Mouse (Mus musculus) lung, postnatal 0 days (tissue): ENCODE measurements around the gene Sh2d6. TPM values are rescaled to one million over a fixed set of nuclear protein-coding genes. Genes with fewer than 3 reads are reported as not detected.

ENCODE experiments used
- ATAC-seq: fragments of 200-750 bp; cut with Nextera tagmentation; 2 replicates; pipeline ENCODE4 v1.8.0; 2017; ENCODE audit warnings: moderate library complexity
- DNase-seq: peaks from one replicate; pipeline ENCODE4 v3.0.0-alpha.2; 2016; ENCODE audit warnings: low spot score
- H3K27ac ChIP-seq: fragments of 300-500 bp; sonication (generic); 2 replicates; pipeline ENCODE4 v1.5.1; 2014; ENCODE audit warnings: antibody characterized with exemption, mild to moderate bottlenecking, low read length, mixed read lengths
- H3K27me3 ChIP-seq: fragments of 300-500 bp; sonication (generic); replicated peaks from 2 replicates; pipeline ENCODE4 v1.6.1; 2014; ENCODE audit warnings: low read length, mixed read lengths; ENCODE audit not compliant: insufficient read depth
- H3K36me3 ChIP-seq: fragments of 300-500 bp; sonication (generic); 2 replicates; pipeline ENCODE4 v1.6.1; 2014; ENCODE audit warnings: low read length, mixed read lengths; ENCODE audit not compliant: insufficient read depth
- H3K4me1 ChIP-seq: fragments of 300-500 bp; sonication (generic); 2 replicates; pipeline ENCODE4 v1.6.1; 2014; ENCODE audit warnings: antibody characterized with exemption, low read depth, low read length, mixed read lengths; ENCODE audit not compliant: insufficient read depth
- H3K4me2 ChIP-seq: fragments of 300-500 bp; sonication (generic); replicated peaks from 2 replicates; pipeline ENCODE4 v1.6.1; 2014; ENCODE audit warnings: low read depth, mild to moderate bottlenecking, low read length, moderate library complexity, mixed read lengths
- H3K4me3 ChIP-seq: fragments of 300-500 bp; sonication (generic); 2 replicates; pipeline ENCODE4 v1.5.1; 2014; ENCODE audit warnings: low read depth, low read length
- H3K9ac ChIP-seq: fragments of 300-500 bp; sonication (generic); replicated peaks from 2 replicates; pipeline ENCODE4 v1.6.1; 2014; ENCODE audit warnings: low read depth, mild to moderate bottlenecking
- H3K9me3 ChIP-seq: fragments of 300-500 bp; sonication (generic); 2 replicates; pipeline ENCODE4 v1.6.1; 2016; ENCODE audit warnings: low read length, mixed read lengths
- CTCF ChIP-seq: IDR thresholded peaks from 2 replicates; pipeline ENCODE4 v1.5.1; 2016; ENCODE audit warnings: antibody characterized with exemption, mild to moderate bottlenecking
- EP300 ChIP-seq: IDR thresholded peaks from 2 replicates; pipeline ENCODE4 v1.6.1; 2016; ENCODE audit warnings: antibody characterized with exemption, mild to moderate bottlenecking, control low read depth
- WGBS: fragments of 180-500 bp; shearing (Covaris S2); extraction: QIAGEN DNeasy Blood & Tissue Kit; methylation state at CpG from one replicate; pipeline ENCODE4 v1.1.7; 2014; 5-methylcytosine and 5-hydroxymethylcytosine counted together
- polyA plus RNA-seq: library from polyadenylated mRNA; unstranded; fragments of >200 nt; fragmentation: Nextera tagmentation; extraction: Ambion mirVana; gene quantifications from 2 replicates; pipeline ENCODE4 v1.2.1, GENCODE M21; 2015

Gene Sh2d6
- polyA plus RNA-seq, 1 experiment from 2014 or later: not detected

DNA sequence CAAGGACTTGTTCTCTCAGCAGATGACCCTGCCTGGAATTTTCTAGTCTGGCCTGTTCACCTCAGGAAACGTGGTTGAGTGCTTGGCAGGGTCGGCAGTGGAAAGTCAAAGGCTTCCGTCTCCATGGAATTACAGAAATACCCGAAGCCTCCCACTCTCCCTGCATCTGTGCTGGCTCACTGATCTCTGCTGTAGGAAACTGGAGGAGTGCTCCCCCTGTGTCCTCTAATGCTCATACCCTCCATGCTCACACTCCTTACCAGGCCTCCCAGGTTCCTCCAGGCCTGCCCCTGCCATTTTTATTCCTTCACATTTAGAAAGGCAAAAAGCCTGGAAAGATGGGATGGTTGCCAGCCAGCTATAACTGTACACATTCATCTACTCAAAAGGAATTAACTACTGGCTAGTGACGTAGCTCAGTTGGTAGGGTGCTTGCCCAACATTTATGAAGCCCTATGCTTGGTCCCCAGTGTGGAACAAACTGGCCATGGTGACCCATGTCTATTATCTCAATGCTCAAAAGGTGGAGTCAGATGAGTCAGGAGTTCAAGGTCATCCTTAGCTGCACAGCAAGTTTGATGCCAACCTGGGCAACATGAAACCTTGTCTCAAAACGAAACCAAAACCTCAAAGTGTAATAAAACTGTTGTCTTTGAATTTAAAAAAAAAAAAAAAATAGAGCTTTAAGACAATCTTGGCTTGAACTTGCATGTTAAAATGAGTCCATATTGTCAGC is 10.7 kb downstream of the Sh2d6 start:
- 47% methylated on average over 6 of the region's 6 CpGs for WGBS
- no peak overlapping the region for H3K4me2 ChIP-seq
- H3K4me3 ChIP-seq: no peak overlapping the region
- DNase-seq (no peak), ATAC-seq (no peak)
- H3K36me3 ChIP-seq: no peaks in the 10 kb centered on the region
- no peak overlapping the region for H3K9ac ChIP-seq
- H3K27me3 ChIP-seq: no peaks in the 10 kb centered on the region
- peak overlapping the region; percentile 32; the same call in 1 of the 2 replicates for H3K27ac ChIP-seq
- no peaks in the 10 kb centered on the region for H3K4me1 ChIP-seq
- H3K9me3 ChIP-seq: no peaks in the 10 kb centered on the region
- TF ChIP-seq EP300: no peak
- peak; percentile 21 for TF ChIP-seq CTCF

DNA sequence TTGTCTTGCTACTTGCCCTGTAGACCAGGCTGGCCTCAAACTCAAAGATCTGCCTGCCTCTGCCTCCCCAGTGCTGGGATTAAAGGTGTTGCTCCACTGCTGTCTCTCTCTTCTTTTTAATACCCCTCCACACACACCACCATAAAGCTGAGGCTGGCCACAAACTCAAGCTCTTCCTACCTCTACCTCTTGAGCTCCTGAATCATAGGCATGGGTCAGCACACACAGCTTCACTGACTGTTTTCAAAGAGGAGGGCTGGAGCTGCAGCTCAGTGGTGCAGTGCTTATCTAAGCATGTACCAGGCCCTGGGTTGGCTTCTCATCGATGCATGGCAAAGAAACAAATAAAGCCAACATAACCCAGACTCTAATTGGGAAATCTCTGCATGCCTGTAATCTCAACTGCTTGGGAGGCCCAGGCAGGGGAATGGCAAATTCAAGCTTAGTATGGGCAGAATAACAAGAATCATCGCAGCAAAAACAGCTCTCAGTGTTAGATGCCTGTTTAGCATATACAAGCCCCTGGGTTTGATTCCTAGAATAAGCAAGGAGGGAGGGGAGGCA is 11.6 kb downstream of the Sh2d6 start:
- Histone ChIP-seq H3K36me3 (no peaks in the 10 kb centered on the region), H3K4me3 (no peak overlapping the region), H3K9me3 (no peaks in the 10 kb centered on the region), H3K27ac (0 out of 2 replicates have a peak overlapping the region, but pooled peaks have one; percentile 32), H3K4me2 (no peak overlapping the region), H3K27me3 (no peaks in the 10 kb centered on the region), H3K9ac (no peak overlapping the region), H3K4me1 (no peaks in the 10 kb centered on the region)
- DNase-seq: no peak
- WGBS: 68% methylated on average over 2 of the region's 2 CpGs
- TF ChIP-seq CTCF (no peak), EP300 (no peak)
- ATAC-seq: no peak

DNA sequence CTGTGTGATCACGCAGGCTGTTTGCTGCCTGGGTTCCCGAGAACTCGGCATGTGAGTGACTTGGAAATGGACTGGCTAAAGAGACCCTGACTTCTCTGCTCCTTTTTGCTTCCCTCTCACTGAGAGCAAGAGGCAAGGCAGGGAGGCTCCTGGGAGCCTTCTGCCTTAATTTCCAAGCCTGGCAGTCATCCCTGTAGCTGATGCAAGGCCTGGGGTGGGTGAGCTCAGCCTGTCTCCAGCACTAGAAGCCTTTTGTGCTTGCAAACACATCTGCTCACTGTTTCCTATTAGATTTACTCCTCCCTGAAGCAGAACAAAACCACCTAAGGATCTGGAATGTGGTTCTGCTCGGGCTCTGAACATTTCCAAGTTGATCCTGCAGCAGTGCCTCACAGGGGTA is 12.9 kb downstream of the Sh2d6 start:
- no peaks in the 10 kb centered on the region for H3K36me3 ChIP-seq
- H3K27ac ChIP-seq: no peak overlapping the region
- WGBS: 84% methylated on average over 4 of the region's 4 CpGs
- H3K4me1 ChIP-seq: no peaks in the 10 kb centered on the region
- no peak for TF ChIP-seq CTCF
- TF ChIP-seq EP300: no peak
- H3K4me2 ChIP-seq: no peak overlapping the region
- no peaks in the 10 kb centered on the region for H3K9me3 ChIP-seq
- DNase-seq: no peak
- no peaks in the 10 kb centered on the region for H3K27me3 ChIP-seq
- H3K9ac ChIP-seq: no peak overlapping the region
- ATAC-seq: no peak
- no peak overlapping the region for H3K4me3 ChIP-seq

DNA sequence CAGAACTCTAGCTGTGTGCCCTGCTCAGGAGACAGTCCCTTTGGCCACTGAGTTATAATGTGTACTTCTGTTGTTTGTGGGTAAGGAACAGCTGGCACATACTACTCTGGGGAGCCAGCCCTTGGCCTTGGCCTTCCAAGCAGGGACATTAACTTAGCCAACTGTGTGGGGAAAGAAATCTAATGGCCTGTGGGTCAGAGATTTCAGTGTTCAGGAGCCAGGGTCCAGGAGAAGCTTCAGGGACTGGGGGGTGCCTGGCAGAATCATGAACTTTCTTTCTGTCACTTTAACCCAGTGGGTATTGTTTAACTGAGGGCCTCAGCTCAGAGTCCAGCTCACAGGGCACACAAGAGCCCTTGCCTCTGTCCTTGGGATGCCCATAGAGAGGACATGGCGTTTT is 15.4 kb downstream of the Sh2d6 start:
- Histone ChIP-seq H3K27ac (no peak overlapping the region), H3K36me3 (no peaks in the 10 kb centered on the region)

DNA sequence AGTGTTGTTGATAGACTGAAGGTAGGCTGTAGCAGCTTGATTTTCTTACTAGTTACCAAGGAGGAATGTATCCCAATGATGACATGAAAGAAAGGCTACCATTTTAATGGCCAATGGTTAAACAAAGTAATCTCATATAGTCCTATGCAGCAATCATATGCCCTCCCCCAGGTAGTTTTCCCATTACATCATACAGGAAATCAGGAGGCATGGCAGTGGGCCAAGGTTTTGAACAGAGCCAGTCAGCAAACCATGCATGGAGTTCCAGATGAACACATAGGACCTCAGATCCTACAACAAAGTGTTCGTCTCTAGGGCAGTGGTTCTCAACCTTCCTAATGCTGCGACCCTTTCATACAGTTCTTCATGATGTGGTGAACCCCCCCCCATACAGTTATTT is 17.6 kb downstream of the Sh2d6 start:
- 77% methylated on average over 2 of the region's 2 CpGs for WGBS
- Histone ChIP-seq H3K4me1 (no peaks in the 10 kb centered on the region), H3K4me2 (no peak overlapping the region), H3K4me3 (no peak overlapping the region), H3K27ac (no peak overlapping the region), H3K27me3 (no peaks in the 10 kb centered on the region), H3K9ac (no peak overlapping the region), H3K9me3 (no peaks in the 10 kb centered on the region), H3K36me3 (no peaks in the 10 kb centered on the region)
- TF ChIP-seq EP300 (peak; percentile 32; the same call in 1 of the 2 replicates), CTCF (no peak)
- DNase-seq: peak; percentile 54
- ATAC-seq: 0 out of 2 replicates have a peak, but pooled peaks have one; percentile 31

More for the DNA sequence above, 15.4 kb downstream of the Sh2d6 start:
- ATAC-seq (no peak), DNase-seq (no peak)
- no peak overlapping the region for H3K9ac ChIP-seq
- H3K4me2 ChIP-seq: no peak overlapping the region
- no peaks in the 10 kb centered on the region for H3K4me1 ChIP-seq
- H3K4me3 ChIP-seq: no peak overlapping the region
- WGBS: 58% methylated on average over 1 of the region's 1 CpGs
- no peaks in the 10 kb centered on the region for H3K9me3 ChIP-seq
- TF ChIP-seq CTCF (no peak), EP300 (no peak)
- H3K27me3 ChIP-seq: no peaks in the 10 kb centered on the region

DNA sequence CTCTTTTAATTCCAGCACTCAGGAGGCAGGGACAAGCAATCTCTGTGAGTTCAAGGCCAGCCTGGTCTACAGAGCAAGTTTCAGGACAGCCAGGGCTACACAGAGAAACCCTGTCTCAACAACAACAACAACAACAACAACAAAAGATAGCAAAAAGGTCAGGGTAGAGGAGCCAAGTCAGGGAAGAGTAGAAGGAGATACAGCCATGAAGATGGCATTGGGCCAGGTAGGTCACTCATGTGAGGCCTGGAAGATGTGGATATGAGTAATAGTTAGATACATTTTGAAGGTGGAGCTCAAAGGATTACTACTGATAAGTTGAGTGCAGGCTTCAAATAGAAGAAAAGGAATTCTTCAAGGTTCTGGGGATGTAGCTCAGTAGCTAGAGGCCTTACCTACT is 18.2 kb downstream of the Sh2d6 start:
- Histone ChIP-seq H3K9ac (no peak overlapping the region), H3K4me1 (no peaks in the 10 kb centered on the region), H3K27me3 (no peaks in the 10 kb centered on the region), H3K27ac (no peak overlapping the region), H3K9me3 (no peaks in the 10 kb centered on the region), H3K36me3 (no peaks in the 10 kb centered on the region), H3K4me3 (no peak overlapping the region), H3K4me2 (no peak overlapping the region)
- no peak for DNase-seq
- no peak for ATAC-seq
- no peak for TF ChIP-seq CTCF
- TF ChIP-seq EP300: no peak
